Mouse (Mus musculus): Measurements from ENCODE around the gene Dnajc16. TPM values are rescaled to one million over a fixed set of nuclear protein-coding genes. Genes with fewer than 3 reads are reported as not detected.
"Not testable (repeated sequence)": the region's sequence is repeated elsewhere in the genome, so short reads cannot be mapped to it uniquely, and the experiment has no call there.

The Dnajc16 gene
- total RNA-seq, 1 experiment from 2014 or later = 9.8 TPM

DNA sequence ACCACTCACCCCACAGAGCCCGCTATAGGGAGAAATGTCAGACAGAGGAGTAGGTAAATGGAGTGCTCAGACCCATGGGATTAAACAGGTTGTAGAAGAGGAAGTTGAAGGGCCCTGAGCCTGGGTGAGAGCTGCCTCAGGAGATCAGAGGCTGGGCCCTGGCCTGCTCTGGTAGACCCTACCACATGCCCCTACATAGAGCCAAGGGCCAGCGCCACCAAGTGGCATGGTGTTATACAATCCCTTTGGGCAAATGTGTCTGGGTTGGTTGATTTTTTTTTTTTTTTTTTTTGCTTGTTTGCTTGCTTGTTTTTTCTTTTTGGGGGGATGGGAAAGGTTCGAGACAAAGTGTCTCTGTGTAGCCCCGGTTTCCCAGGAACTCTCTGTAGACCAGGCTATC, 13.4 kb upstream of the Dnajc16 start:
- ATAC-seq (ENCODE audit: extremely low read depth, insufficient number of reproducible peaks, low FRiP score, poor library complexity, severe bottlenecking) = 0 out of 2 replicates have a peak, but pooled peaks have one; percentile 9

DNA sequence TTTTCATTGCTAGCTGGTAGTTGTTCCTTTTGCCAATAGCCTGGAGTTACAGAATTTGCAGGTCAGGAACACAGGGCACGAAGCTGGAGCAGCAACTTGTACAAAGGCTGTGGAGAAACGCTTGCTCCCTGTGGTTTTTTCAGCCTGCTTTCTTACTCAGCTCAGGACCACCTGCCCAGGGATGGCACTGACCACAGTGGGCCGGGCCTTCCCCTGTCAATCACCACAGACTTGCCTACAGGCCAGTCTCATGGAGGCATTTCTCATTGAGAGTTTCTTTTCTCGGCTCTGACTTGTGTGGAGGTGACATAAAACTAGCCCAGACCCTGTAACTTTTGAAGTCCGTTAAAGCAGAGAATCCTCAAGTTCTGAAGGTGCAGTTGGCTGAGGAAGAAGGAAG, 6.8 kb upstream of the Dnajc16 start:
- ATAC-seq (ENCODE audit: extremely low read depth, insufficient number of reproducible peaks, low FRiP score, poor library complexity, severe bottlenecking) = no peak

DNA sequence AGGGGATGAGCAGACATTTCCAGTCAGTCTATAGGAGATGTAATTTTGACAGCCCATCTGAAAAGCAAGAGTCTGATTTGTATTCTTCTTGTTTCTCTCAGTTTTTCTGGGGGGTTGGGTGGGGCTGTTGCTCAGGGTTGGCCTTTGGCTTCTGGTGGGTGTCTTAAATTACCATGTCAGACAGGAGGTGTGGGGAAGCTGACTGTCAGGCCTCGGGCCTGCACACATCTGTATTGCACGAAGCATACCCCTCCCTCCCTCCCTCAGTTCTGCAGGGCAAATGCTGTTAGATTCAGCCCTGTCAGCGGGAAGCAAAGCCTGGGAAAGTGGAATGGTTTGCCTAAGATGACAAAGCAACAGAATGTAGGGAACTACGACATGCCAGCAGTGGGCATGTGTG, 6.2 kb upstream of the Dnajc16 start:
- no peak for ATAC-seq (ENCODE audit: extremely low read depth, insufficient number of reproducible peaks, low FRiP score, poor library complexity, severe bottlenecking)

DNA sequence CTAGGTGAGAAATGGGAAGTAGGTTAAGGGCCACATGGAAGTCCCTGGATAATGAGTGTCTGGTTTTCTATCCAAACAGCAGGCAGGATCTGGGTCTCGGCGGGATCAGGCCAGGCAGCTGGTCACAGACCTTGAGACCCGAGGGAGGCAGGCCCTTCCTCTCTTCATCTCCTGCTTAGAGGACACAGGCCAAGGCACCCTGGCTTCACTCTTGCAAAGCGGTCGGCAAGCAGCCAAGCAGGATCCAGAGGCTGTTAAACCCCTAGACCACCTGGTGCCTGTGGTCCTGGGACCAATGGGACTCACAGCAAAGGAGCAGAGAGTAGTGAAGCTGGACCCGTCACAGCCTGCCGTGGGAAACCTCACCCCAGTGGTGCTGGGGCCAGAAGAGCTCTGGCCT, 5.6 kb upstream of the Dnajc16 start:
- no peak for ATAC-seq (ENCODE audit: extremely low read depth, insufficient number of reproducible peaks, low FRiP score, poor library complexity, severe bottlenecking)

DNA sequence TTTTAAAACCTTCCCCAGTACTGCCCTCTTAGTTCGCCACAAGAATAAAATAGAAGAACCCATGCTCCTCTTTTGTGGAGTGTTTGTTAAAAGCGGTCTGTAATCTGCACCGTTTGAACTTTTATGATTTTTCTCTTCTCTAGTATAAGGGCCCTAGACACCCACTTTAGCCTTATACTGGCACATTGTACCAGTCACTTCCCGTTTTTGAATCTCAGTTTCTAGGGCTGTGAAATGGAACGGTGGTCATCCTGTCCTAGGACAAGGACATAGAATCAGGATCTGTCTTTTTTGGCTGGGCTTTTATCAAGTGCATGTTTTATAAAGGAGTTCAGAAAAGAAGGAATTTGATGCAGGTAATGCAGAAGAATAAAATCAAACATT, 3.4 kb upstream of the Dnajc16 start:
- ATAC-seq (ENCODE audit: extremely low read depth, insufficient number of reproducible peaks, low FRiP score, poor library complexity, severe bottlenecking) = no peak

DNA sequence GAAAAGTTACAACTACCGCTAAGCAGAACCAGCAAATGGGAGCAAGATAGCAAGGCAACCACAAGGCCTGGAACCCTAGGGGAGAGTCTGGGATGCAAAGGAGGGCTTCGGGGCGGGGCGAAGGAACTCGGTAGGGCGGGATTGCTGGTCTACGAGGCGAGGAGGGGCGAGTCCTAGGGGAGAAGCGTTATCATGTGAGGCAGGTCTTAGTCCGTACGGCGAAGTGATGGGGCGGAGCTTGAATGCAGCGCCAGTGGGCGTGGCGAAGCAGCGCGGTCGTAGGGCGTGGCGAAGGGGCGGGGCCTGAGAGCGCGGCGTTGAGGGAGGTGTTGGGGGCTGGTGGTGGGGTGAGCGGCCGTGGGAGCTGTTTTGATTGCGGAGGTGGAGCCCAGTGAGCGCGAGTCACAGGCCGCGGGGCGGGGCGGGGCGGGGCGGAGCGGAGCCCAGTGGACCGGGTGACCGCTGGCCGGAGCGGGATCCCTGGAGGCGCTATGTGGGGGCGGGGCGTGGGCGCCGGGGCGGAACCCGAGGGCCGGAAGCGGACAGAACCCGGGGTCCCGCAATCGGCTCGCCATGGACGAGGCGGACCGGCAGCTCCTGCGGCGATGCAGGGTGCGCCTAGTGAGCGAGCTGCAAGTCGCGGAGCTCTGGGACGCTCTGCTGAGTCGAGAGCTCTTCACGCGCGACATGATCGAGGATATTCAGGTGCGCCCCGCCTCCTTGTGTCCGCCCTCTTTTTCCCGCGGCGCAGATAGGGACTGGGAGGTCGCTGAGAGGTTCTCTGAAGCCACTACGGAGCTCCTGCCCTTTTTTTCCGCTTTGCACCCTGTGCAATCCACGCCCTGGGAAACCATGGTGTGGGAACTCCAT, 2.8 kb upstream of the Dnajc16 start, which contains the start of gene Casp9:
TSS of gene Casp9 (plus strand) at position 331 of the 870 bp plus-strand sequence.
- peak; percentile 72 for ATAC-seq (ENCODE audit: extremely low read depth, insufficient number of reproducible peaks, low FRiP score, poor library complexity, severe bottlenecking)

DNA sequence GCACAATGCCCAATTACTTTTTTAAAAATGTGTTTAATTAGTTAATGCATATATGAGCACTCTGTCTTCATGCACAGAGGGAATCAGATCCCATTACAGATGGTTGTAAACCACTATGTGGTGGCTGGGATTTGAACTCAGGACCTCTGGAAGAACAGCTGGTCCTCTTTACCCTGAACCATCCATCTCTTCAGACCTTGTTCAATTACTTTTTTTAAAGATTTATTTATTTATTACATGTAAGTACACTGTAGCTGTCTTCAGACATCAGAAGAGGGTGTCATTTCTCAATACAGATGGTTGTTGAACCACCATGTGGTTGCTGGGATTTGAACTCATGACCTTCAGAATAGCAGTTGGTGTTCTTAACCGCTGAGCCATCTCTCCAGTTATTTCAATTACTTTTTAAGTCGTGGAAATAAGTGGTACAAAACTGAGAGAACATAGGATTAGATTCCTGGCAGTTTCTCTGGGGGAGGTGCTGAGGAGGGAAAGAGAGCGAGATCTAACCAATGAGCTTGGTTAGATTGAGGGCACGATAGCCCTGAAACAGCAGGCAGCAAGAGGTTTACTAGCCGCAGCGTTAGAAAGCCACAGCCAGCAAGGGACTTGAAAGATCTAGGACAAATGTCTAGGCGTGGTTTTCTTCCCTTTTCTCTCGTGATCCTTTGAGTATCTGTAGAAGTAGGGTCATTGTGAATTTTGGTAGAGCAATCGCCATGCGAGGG, 2.0 kb upstream of the Dnajc16 start:
- no peak for ATAC-seq (ENCODE audit: extremely low read depth, insufficient number of reproducible peaks, low FRiP score, poor library complexity, severe bottlenecking)

DNA sequence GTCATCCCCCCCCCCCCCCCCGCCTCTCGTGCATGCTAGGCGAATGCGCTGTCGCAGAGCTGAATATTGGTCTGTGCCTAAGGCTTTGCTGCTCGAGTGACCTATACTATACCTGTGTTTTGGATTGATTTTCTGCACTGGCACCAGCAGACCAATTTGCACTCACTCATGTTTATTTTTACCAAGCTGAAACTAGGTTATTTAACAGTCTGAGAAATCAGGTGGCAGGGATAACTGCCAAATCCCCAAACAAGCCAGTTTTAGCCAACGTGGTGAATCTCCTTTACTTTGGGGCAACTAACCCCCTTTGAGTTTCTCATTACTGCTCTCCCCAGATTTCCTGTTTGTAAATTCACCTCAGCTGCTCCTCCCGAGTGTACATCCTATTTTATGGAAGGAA, 1.2 kb upstream of the Dnajc16 start:
- ATAC-seq (ENCODE audit: extremely low read depth, insufficient number of reproducible peaks, low FRiP score, poor library complexity, severe bottlenecking) = no peak

DNA sequence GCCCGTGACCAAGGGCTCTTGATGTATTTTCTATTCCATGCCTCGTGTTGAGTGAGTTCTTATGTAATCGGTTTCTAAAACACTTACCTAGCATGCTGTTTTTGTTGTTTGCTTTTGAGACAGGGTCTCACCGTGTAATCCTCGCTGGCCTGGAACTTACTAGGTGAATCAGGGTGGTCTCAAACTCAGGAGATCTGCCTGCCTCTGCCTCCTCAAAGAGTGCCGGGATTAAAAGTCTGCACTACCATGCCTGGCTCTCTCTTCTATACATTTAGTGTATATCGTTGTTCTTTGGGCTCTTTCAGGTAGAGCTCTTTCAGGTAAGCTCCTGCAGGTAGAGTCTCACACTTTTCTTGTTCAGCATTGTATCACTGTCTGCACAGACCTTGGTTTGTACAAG, 755 bp upstream of the Dnajc16 start:
- no peak for ATAC-seq (ENCODE audit: extremely low read depth, insufficient number of reproducible peaks, low FRiP score, poor library complexity, severe bottlenecking)

DNA sequence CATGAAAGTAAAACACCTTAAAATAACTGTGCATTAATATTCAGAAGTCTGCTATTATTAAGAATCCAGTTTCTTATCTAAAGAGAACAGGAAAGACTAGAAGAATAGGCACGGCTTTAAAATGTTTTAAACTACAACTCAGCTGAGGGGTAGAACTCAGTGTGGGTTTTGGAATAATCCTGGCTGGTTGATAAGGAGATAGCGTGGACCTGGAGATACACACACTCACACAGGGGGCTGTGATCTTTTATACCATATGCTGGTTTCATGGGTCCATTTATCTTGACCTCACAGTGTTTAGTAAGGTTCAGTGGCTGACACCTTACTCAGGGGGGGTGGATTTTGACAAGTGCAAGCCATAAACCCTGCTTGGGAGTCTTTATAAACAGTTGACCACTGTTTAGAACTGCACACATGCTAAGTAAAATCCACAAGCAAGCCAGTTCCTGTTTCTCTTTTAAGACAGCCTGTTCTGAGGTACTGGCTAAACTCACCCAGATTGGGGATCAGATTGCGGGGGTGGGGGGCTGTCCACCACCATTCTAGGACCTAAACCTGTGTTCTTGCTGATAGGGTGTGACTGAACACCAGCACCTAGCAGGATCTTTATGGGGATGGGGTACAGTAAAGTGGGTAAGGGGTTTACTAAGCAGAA, 1.0 kb downstream of the Dnajc16 start:
- no peak for ATAC-seq (ENCODE audit: extremely low read depth, insufficient number of reproducible peaks, low FRiP score, poor library complexity, severe bottlenecking)

DNA sequence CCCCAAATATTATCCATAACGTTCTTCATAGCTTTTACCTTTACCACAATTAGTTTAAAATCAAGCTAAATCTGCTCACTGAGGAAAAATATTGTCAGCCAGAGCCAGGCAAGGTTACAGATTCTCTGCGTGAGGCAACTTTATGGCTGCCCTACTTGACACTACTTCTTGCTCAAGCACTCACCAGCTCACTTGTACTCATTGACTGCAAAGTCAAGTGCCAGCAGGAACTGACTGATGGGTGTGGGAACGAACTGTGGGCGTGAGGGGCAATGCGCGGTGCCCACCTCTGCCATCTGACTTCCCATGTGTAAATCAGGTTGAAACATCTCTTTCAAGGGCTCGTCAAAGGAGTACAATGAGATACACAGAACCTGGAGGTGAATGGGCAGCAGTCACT, 3.3 kb downstream of the Dnajc16 start:
- no peak for ATAC-seq (ENCODE audit: extremely low read depth, insufficient number of reproducible peaks, low FRiP score, poor library complexity, severe bottlenecking)

DNA sequence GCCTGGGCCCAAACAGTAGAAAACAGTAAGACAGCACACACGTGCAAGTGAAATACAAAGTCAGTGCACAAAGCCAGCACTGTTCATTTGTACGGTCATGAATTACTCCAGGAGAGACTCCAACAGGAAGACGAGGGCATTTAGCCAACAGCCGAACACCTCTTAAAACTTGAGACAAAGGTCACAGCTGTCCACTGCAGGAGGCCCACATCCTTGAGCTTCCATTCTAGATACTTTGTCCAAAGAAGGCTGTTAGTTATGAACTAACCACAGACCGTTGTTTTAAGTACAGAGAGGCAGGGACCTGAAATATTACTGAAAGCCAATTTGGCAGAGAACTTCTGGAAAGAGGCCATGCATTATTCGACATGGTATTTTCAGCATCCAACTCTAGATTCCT, 3.7 kb downstream of the Dnajc16 start:
- ATAC-seq (ENCODE audit: extremely low read depth, insufficient number of reproducible peaks, low FRiP score, poor library complexity, severe bottlenecking) = no peak

DNA sequence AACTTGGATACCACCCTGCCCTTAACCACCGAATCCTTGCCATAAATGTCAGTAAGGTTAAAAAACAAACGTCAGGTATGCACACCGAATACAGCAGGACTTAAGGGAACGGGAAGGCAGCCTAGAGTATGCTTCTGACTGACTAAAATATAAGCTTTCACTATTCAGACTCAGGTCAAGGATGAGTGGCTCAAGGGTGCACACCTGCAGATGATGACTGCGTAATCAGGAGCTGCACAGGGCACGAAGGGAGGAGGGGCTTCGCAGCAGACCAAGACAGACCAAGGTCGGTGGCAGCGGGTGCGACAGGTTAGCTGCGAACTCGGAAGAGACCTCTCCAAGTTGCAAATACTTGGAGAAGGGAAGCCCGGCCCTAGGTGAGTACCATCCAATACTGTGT, 4.6 kb downstream of the Dnajc16 start:
- ATAC-seq (ENCODE audit: extremely low read depth, insufficient number of reproducible peaks, low FRiP score, poor library complexity, severe bottlenecking) = no peak

DNA sequence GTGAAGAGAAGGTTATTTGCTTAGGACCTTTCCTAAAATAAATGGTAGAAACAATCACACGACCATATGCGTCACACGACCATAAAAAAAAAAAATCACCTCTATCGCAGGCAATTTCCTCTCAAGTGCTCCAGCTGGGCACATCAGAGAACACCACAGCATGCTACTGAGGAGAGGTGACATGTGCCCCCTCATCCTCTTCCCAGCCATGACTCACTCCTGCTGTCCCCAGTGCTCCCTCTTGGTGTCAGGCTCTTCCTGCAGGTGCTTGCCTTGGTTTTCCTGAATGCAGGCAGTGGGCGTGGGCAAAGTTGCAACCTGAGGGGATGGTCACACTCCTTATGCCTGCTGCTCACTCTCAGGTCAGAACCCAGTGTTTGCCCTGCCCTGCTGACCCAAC, 5.9 kb downstream of the Dnajc16 start:
- ATAC-seq (ENCODE audit: extremely low read depth, insufficient number of reproducible peaks, low FRiP score, poor library complexity, severe bottlenecking) = no peak

DNA sequence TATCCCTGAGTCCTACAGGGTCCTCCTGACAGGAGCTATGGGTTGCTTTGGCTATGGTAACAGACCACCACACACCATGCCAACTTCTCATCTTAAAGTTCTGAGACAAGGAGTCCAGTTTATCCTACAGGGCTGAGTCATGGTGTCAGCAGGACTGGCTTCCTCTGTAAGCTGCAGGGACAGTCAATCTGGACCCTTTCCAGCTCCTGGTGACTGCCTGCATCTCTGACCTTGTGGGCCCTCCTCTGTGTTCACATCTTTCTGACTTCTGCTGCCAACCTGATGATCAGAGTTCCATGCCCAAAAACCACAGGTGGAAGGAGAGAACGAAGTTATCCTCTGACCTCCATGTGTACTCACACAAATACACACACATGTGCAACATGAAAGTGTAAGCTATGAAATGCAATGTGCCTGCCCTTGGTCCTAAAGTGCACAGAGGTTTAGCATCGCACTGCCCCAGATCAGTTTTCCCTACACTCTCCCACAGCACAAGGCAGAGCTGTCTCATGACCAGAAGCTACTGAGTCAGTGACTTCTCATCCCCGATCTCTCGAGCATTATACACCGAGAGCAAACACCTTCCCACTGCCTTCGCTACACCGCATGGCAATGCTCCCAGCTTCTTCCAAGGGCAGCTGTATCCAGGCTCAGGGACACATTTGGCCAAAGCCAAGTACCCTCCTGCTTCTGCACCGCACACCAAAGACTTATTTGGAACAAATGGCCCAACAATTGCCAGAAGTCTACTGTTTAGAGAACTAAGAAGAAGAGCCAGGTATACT, 9.3 kb downstream of the Dnajc16 start:
- no peak for ATAC-seq (ENCODE audit: extremely low read depth, insufficient number of reproducible peaks, low FRiP score, poor library complexity, severe bottlenecking)

DNA sequence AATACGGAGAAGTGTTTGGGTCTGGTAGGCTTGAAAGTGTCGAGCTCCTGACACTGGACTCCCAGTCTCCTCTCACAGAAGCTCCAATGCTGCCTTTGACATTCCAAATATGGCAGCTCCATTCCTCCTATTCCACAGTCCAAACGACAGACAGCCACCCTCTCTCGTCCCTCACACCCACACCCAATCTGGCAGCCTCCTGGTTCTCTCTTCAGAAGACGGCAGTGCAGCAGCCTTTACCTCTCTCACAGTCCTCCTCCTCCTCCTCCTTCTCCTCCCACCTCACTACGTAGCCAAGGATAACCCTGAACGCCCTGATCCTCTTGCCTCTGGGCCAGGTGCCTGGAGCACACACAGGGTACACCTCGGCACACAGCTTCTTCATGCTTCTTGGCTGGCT, 10.9 kb downstream of the Dnajc16 start:
- no peak for ATAC-seq (ENCODE audit: extremely low read depth, insufficient number of reproducible peaks, low FRiP score, poor library complexity, severe bottlenecking)

DNA sequence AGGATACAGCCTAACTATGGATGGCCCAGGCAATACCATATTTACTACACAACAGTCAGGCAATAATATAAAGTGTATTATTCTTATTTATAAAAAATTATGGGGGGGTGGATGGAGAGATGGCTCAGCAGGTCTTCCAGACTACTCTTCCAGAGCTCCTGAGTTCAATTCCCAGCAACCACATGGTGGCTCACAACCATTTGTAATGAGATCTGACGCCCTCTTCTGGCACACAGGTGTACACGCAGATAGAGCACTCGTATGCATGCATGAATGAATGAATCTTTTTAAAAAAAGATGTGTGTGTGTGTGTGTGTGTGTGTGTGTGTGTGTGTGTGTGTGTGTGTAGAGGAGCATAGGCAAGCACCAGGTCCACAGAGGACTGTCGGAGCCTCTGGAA, 17.7 kb downstream of the Dnajc16 start:
- ATAC-seq (ENCODE audit: extremely low read depth, insufficient number of reproducible peaks, low FRiP score, poor library complexity, severe bottlenecking) = not testable (repeated sequence)

DNA sequence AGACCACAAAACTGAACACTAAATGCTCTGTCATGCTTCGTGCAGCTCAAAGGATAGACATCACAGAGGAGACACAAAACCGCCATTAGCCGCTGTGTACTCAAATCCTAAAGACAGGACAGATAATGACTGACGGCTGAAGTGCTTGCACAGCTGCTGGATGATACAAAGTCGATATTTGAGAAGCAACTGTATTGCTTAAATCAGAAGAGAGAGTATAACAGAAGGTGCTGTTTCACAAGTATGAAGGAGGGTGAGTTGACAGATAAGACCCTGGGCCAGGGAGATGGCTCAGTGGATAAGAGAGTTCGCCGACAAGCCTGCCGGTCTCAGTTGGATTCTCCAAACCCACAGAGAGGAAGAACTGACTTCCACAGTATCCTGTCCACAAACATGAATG, 18.9 kb downstream of the Dnajc16 start:
- ATAC-seq (ENCODE audit: extremely low read depth, insufficient number of reproducible peaks, low FRiP score, poor library complexity, severe bottlenecking) = no peak

DNA sequence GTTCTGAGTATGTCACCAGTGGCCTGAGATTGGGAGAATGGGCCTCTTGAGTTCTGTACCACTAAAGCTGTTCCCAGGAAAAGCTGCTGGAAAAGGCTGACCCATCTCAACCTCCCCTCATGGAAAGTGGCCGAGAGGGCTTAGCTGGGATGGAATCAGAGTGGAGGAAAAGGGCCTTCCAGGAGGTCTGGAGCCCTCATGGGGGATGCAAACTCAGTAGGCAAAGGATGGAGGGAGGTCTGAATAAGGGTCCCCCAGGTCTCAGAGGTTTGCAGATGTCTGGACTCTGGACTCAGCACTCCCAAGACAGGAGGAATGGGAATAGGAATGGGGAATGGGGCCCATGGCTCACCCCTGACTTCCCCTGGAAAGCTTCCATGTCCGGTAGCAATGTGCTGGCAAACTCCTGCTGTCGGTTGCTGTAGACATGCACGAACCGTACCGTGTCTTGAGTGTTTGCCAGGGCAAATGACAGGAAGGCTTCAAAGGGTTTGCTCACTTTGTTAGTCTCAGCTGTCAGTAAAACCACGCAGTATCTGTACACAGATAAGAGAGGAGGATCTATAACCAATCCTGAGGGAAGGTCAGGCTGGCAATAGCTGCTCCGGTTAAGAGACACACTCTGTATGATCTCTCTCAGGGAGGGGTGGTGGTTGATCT, 21.1 kb downstream of the Dnajc16 start:
- no peak for ATAC-seq (ENCODE audit: extremely low read depth, insufficient number of reproducible peaks, low FRiP score, poor library complexity, severe bottlenecking)
